Comparison of ENCODE assay signal across 9 mouse cellular contexts in the genomic region with DNA sequence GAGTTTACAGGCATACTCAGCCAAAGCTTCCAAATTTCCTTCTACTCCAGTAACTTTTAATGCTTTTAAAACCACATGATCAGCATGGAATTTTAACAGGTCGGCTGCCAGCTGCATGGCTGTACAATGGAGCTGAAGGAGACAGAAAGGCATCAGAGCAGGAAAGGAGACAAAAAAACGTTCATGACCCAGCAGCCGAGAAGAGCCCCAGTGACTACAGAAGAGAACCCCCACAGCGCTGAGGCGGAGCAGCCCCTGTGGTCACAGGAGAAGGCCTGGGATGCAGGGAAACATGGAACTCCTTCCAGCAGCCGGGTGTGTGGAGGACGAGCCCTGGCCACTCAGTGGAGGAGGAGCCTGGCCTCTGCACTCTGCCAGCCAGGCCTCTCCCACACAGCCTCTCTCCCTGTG. TPM values are rescaled to one million over a fixed set of nuclear protein-coding genes. Genes with fewer than 3 reads are reported as not detected.
DNase-seq lines count a peak whose midpoint lies in the region; ATAC-seq and TF ChIP-seq lines count a peak whose summit lies in the region.
"Had no signal": no experiment of that assay in that cellular context is flagged by ENCODE, and none has a peak within 500 bp of the region (broad histone marks: within the 10 kb centered on the region; RNA-seq: fewer than 3 reads in every experiment).

No protein-coding gene starts in this region.

- TF ChIP-seq POLR2A in brain, embryonic 14.5 days (IDR thresholded peaks at IDR 0.05; ENCODE audit: borderline replicate concordance, extremely low read depth, insufficient read depth, insufficient read length, poor library complexity, severe bottlenecking): no peak

- no peaks in the 10 kb centered on the region for H3K9me3 ChIP-seq in hindbrain, embryonic 10.5 days
- H3K9me3 ChIP-seq in hindbrain, embryonic 11.5 days (ENCODE audit: control insufficient read depth, low read length): no peaks in the 10 kb centered on the region
- no peaks in the 10 kb centered on the region for H3K9me3 ChIP-seq in heart, embryonic 15.5 days (replicated peaks)
- no peaks in the 10 kb centered on the region for H3K9me3 ChIP-seq in stomach, embryonic 16.5 days (replicated peaks; ENCODE audit: control insufficient read depth, low read length)
- H3K9me3 ChIP-seq: liver, embryonic 13.5 days had no signal

- H3K4me1 ChIP-seq in hindbrain, embryonic 10.5 days (replicated peaks): peaks cover 12% of the 10 kb centered on the region
- no peaks in the 10 kb centered on the region for H3K4me1 ChIP-seq in hindbrain, embryonic 11.5 days (replicated peaks; ENCODE audit: control insufficient read depth, insufficient read depth, low read length)
- peaks cover 4% of the 10 kb centered on the region; the same call in 1 of the 2 replicates for H3K4me1 ChIP-seq in heart, embryonic 15.5 days (replicated peaks)
- no peaks in the 10 kb centered on the region for H3K4me1 ChIP-seq in stomach, embryonic 16.5 days (ENCODE audit: control insufficient read depth, insufficient read depth, low read length)
- H3K4me1 ChIP-seq: liver, embryonic 13.5 days had no signal

- no peak overlapping the region for H3K4me3 ChIP-seq in hindbrain, embryonic 10.5 days
- H3K4me3 ChIP-seq in hindbrain, embryonic 11.5 days (ENCODE audit: low read depth, low read length): no peak overlapping the region
- no peak overlapping the region for H3K4me3 ChIP-seq in heart, embryonic 15.5 days
- no peak overlapping the region for H3K4me3 ChIP-seq in stomach, embryonic 16.5 days (replicated peaks; ENCODE audit: low read length)
- H3K4me3 ChIP-seq: liver, embryonic 13.5 days had no signal

- peaks cover 71% of the 10 kb centered on the region for H3K36me3 ChIP-seq in hindbrain, embryonic 10.5 days
- no peaks in the 10 kb centered on the region for H3K36me3 ChIP-seq in hindbrain, embryonic 11.5 days (ENCODE audit: control insufficient read depth, insufficient read depth, low read length)
- H3K36me3 ChIP-seq in heart, embryonic 15.5 days: peaks cover 6% of the 10 kb centered on the region; the same call in 1 of the 2 replicates
- no peaks in the 10 kb centered on the region for H3K36me3 ChIP-seq in stomach, embryonic 16.5 days (ENCODE audit: control insufficient read depth, insufficient read depth, low read length)

- H3K27me3 ChIP-seq in hindbrain, embryonic 10.5 days (ENCODE audit: insufficient read depth, poor library complexity, severe bottlenecking): no peaks in the 10 kb centered on the region
- H3K27me3 ChIP-seq in hindbrain, embryonic 11.5 days (ENCODE audit: control insufficient read depth, insufficient read depth, low read length): no peaks in the 10 kb centered on the region
- no peaks in the 10 kb centered on the region for H3K27me3 ChIP-seq in heart, embryonic 15.5 days
- H3K27me3 ChIP-seq in stomach, embryonic 16.5 days (ENCODE audit: control insufficient read depth, insufficient read depth, low read length): no peaks in the 10 kb centered on the region
- H3K27me3 ChIP-seq: liver, embryonic 13.5 days had no signal

- WGBS in hindbrain, embryonic 10.5 days: 64% methylated on average over 7 of the region's 7 CpGs
- WGBS in hindbrain, embryonic 11.5 days: 56% methylated on average over 7 of the region's 7 CpGs
- 54% methylated on average over 7 of the region's 7 CpGs for WGBS in heart, embryonic 15.5 days
- WGBS in stomach, embryonic 16.5 days: 65% methylated on average over 7 of the region's 7 CpGs

- ATAC-seq in hindbrain, embryonic 11.5 days (ENCODE audit: low FRiP score): no peak
- 0 out of 2 replicates have a peak, but pooled peaks have one; percentile 35 for ATAC-seq in heart, embryonic 15.5 days (replicated peaks; ENCODE audit: insufficient number of reproducible peaks, insufficient read depth, low FRiP score, low read depth)
- peak; percentile 37; the same call in 1 of the 2 replicates for ATAC-seq in stomach, embryonic 16.5 days (ENCODE audit: insufficient read depth, low FRiP score)
- no peak for ATAC-seq in megakaryocyte, adult 5-6 weeks (ENCODE audit: poor library complexity, severe bottlenecking)

- no peak overlapping the region for H3K9ac ChIP-seq in hindbrain, embryonic 11.5 days (ENCODE audit: low read depth, low read length)
- no peak overlapping the region for H3K9ac ChIP-seq in heart, embryonic 15.5 days
- no peak overlapping the region for H3K9ac ChIP-seq in stomach, embryonic 16.5 days (ENCODE audit: low read length)
- H3K9ac ChIP-seq: liver, embryonic 13.5 days had no signal

- no peak overlapping the region for H3K4me2 ChIP-seq in hindbrain, embryonic 11.5 days (replicated peaks; ENCODE audit: low read depth, low read length)
- no peak overlapping the region for H3K4me2 ChIP-seq in heart, embryonic 15.5 days
- no peak overlapping the region for H3K4me2 ChIP-seq in stomach, embryonic 16.5 days (ENCODE audit: low read depth, low read length)
- H3K4me2 ChIP-seq: liver, embryonic 13.5 days had no signal

- TF ChIP-seq CTCF in brain, embryonic 14.5 days (IDR thresholded peaks at IDR 0.05; ENCODE audit: borderline replicate concordance, extremely low read depth, insufficient read depth, insufficient read length): no peak

- DNase-seq in hindbrain, embryonic 10.5 days (ENCODE audit: low spot score): no peak
- DNase-seq in hindbrain, embryonic 11.5 days (ENCODE audit: low spot score): no peak
- DNase-seq in brain, embryonic 14.5 days (ENCODE audit: low read depth): peak; percentile 79
- DNase-seq in layer of hippocampus, adult 9-11 months: peak; percentile 47
- DNase-seq in embryo, embryonic 10 days (ENCODE audit: low spot score): no peak
- DNase-seq: liver, embryonic 13.5 days had no signal

- H3K27ac ChIP-seq in hindbrain, embryonic 10.5 days: peak overlapping the region; percentile 59; the same call in 1 of the 2 replicates
- H3K27ac ChIP-seq in hindbrain, embryonic 11.5 days (ENCODE audit: low read depth, low read length): no peak overlapping the region
- H3K27ac ChIP-seq in heart, embryonic 15.5 days: peak overlapping the region; percentile 6; the same call in 1 of the 2 replicates
- 0 out of 2 replicates have a peak overlapping the region, but pooled peaks have one; percentile 27 for H3K27ac ChIP-seq in stomach, embryonic 16.5 days (ENCODE audit: low read length)

RNA-seq across cellular contexts. Expression of a gene that starts 27.4 kb away (rescaled TPM):
- polyA plus RNA-seq in hindbrain, embryonic 10.5 days (2016; fragmentation: Nextera tagmentation; extraction: Ambion mirVana): 23.5 and 25.8 TPM in 2 replicates
- 25.3 and 26.3 TPM in 2 replicates for polyA plus RNA-seq in hindbrain, embryonic 11.5 days (2014; fragmentation: Nextera tagmentation; extraction: Ambion mirVana)
- 8.2 and 13.3 TPM in 2 replicates for polyA plus RNA-seq in brain, embryonic 14.5 days (2012; rRNA removed)
- 7.4 and 11.3 TPM in 2 replicates for polyA plus RNA-seq in heart, embryonic 15.5 days (2015; fragmentation: Nextera tagmentation; extraction: Ambion mirVana)
- polyA plus RNA-seq in stomach, embryonic 16.5 days (2015; fragmentation: Nextera tagmentation; extraction: Ambion mirVana): 12.1 and 13.0 TPM in 2 replicates
- total RNA-seq in megakaryocyte, adult 5-6 weeks (2015): 15.7 and 18.9 TPM in 2 replicates
- 5.7 and 6.6 TPM in 2 replicates for total RNA-seq in megakaryocyte, adult 5-6 weeks (2017)

RNA-seq across cellular contexts. Expression of a gene that starts 27.4 kb away (rescaled TPM):
- polyA plus RNA-seq in hindbrain, embryonic 10.5 days (2016; fragmentation: Nextera tagmentation; extraction: Ambion mirVana): 76.2 and 84.3 TPM in 2 replicates
- 74.9 and 94.2 TPM in 2 replicates for polyA plus RNA-seq in hindbrain, embryonic 11.5 days (2014; fragmentation: Nextera tagmentation; extraction: Ambion mirVana)
- 79.2 and 82.1 TPM in 2 replicates for polyA plus RNA-seq in brain, embryonic 14.5 days (2012; rRNA removed)
- 21.8 and 29.5 TPM in 2 replicates for polyA plus RNA-seq in heart, embryonic 15.5 days (2015; fragmentation: Nextera tagmentation; extraction: Ambion mirVana)
- 36.0 and 36.2 TPM in 2 replicates for polyA plus RNA-seq in stomach, embryonic 16.5 days (2015; fragmentation: Nextera tagmentation; extraction: Ambion mirVana)
- 34.6 and 35.3 TPM in 2 replicates for total RNA-seq in megakaryocyte, adult 5-6 weeks (2015)
- total RNA-seq in megakaryocyte, adult 5-6 weeks (2017): 31.2 and 33.0 TPM in 2 replicates

RNA-seq across cellular contexts. Expression of a gene that starts 35.5 kb away (rescaled TPM):
- 23.1 and 29.7 TPM in 2 replicates for polyA plus RNA-seq in hindbrain, embryonic 10.5 days (2016; fragmentation: Nextera tagmentation; extraction: Ambion mirVana)
- 22.2 and 25.2 TPM in 2 replicates for polyA plus RNA-seq in hindbrain, embryonic 11.5 days (2014; fragmentation: Nextera tagmentation; extraction: Ambion mirVana)
- polyA plus RNA-seq in brain, embryonic 14.5 days (2012; rRNA removed): 17.7 and 22.2 TPM in 2 replicates
- 22.2 and 25.7 TPM in 2 replicates for polyA plus RNA-seq in heart, embryonic 15.5 days (2015; fragmentation: Nextera tagmentation; extraction: Ambion mirVana)
- polyA plus RNA-seq in stomach, embryonic 16.5 days (2015; fragmentation: Nextera tagmentation; extraction: Ambion mirVana): 17.5 and 17.7 TPM in 2 replicates
- total RNA-seq in megakaryocyte, adult 5-6 weeks (2015): 0.73 and 2.5 TPM in 2 replicates
- total RNA-seq in megakaryocyte, adult 5-6 weeks (2017): 1.7 and 1.9 TPM in 2 replicates

Comparison
In these comparisons a context has a peak if more than half of its experiments do, and no peak if none do; other contexts are left out.
1. DNase-seq: peak in brain, embryonic 14.5 days (single experiment) and layer of hippocampus, adult 9-11 months (single experiment); none in hindbrain, embryonic 10.5 days (single experiment), hindbrain, embryonic 11.5 days (single experiment) and embryo, embryonic 10 days (single experiment).
2. ATAC-seq: peak in heart, embryonic 15.5 days (single experiment) and stomach, embryonic 16.5 days (single experiment); none in hindbrain, embryonic 11.5 days (single experiment) and megakaryocyte, adult 5-6 weeks (single experiment).